Mouse (Mus musculus): Measurements from ENCODE around the gene Nlgn1. TPM values are rescaled to one million over a fixed set of nuclear protein-coding genes. Genes with fewer than 3 reads are reported as not detected.

Nlgn1 gene
- polyA plus RNA-seq, 1 experiment from 2014 or later: 29.9 TPM

GRCm38 (mm10) chr3:26297869-26298268 is 34.4 kb downstream of the Nlgn1 start:
- Histone ChIP-seq H3K27ac (replicated peaks) (no peak overlapping the region), H3K9ac (replicated peaks) (no peak overlapping the region), H3K9me3 (replicated peaks) (no peaks in the 10 kb centered on the region), H3K27me3 (replicated peaks) (no peaks in the 10 kb centered on the region), H3K4me1 (no peaks in the 10 kb centered on the region), H3K4me3 (replicated peaks) (no peak overlapping the region), H3K36me3 (no peaks in the 10 kb centered on the region), H3K4me2 (no peak overlapping the region)
- 66% methylated on average over 5 of the region's 5 CpGs for WGBS
- no peak for ATAC-seq (ENCODE audit: low FRiP score)

GRCm38 (mm10) chr3:26270894-26271795 is 61.1 kb downstream of the Nlgn1 start:
- ATAC-seq (ENCODE audit: low FRiP score): no peak
- H3K4me2 ChIP-seq: no peak overlapping the region
- no peaks in the 10 kb centered on the region for H3K27me3 ChIP-seq (replicated peaks)
- no peak overlapping the region for H3K9ac ChIP-seq (replicated peaks)
- no peak overlapping the region for H3K27ac ChIP-seq (replicated peaks)
- no peaks in the 10 kb centered on the region for H3K9me3 ChIP-seq (replicated peaks)
- no peaks in the 10 kb centered on the region for H3K36me3 ChIP-seq
- WGBS: 33% methylated on average over 4 of the region's 4 CpGs
- no peak overlapping the region for H3K4me3 ChIP-seq (replicated peaks)
- H3K4me1 ChIP-seq: no peaks in the 10 kb centered on the region

DNA sequence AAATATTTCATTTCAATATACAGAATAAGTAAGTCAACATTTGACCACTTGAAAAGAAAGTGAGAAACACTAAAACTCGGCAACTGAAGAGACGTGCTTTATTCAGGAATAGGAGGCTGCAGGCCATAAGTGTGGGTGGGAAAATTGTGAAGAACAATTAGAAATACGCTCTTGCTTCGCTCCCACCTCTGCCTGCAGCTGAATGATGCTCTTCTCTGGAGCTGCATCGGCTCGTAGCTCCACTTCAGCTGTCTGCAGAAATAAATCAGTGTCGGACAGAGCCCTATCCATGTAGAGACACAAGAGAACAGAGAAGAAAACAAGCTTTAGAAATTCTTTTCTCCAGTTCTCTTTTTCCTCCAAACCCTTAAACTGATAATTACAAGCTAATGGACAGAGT is 85.7 kb downstream of the Nlgn1 start:
- H3K4me3 ChIP-seq (replicated peaks): no peak overlapping the region

DNA sequence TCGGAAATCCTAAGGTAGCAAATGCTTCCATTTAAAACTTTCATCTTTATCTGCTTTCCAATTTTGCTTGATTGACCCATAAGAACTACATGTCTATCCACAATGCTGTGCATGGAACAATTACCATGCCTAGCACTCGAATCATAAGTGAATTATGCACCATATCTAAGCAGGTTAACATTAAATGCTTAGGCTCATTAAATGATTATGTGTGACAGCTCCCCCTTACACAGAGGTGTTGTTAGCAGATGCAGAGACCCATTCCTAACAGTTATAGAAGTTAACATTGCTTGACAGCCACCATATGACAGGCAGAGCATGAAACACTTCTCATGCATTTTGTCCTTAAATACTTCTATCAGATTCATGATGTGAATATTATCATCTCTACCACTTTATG is 89.0 kb downstream of the Nlgn1 start:
- H3K4me3 ChIP-seq (replicated peaks): no peak overlapping the region
- no peak overlapping the region for H3K4me2 ChIP-seq
- H3K4me1 ChIP-seq: no peaks in the 10 kb centered on the region
- ATAC-seq (ENCODE audit: low FRiP score): no peak
- no peaks in the 10 kb centered on the region for H3K27me3 ChIP-seq (replicated peaks)
- no peaks in the 10 kb centered on the region for H3K36me3 ChIP-seq
- no peak overlapping the region for H3K27ac ChIP-seq (replicated peaks)
- 74% methylated on average over 2 of the region's 2 CpGs for WGBS
- H3K9ac ChIP-seq (replicated peaks): no peak overlapping the region
- H3K9me3 ChIP-seq (replicated peaks): no peaks in the 10 kb centered on the region

More for the DNA sequence above, 85.7 kb downstream of the Nlgn1 start:
- WGBS: 52% methylated on average over 7 of the region's 7 CpGs
- H3K9me3 ChIP-seq (replicated peaks): no peaks in the 10 kb centered on the region
- H3K36me3 ChIP-seq: no peaks in the 10 kb centered on the region
- no peak for ATAC-seq (ENCODE audit: low FRiP score)
- no peaks in the 10 kb centered on the region for H3K4me1 ChIP-seq
- H3K27ac ChIP-seq (replicated peaks): no peak overlapping the region
- no peak overlapping the region for H3K4me2 ChIP-seq
- H3K9ac ChIP-seq (replicated peaks): no peak overlapping the region
- H3K27me3 ChIP-seq (replicated peaks): no peaks in the 10 kb centered on the region

DNA sequence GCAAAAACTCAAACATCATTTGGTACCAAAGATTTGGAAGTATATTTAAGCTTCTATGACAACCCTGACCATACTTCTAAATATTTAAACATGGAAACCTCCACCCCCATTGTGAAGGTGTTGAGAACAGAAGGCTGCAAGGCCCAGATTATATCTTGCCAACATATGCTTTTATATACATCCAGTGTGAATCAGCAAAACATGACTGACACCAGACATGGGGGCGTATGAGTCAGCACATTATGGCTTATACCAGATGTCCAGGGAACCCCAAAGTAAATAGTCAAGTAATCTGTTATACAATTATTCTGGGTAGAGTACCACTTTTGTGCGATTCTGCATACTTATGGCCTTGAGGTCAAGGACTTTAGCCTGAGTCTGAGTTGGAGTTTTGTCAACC is 102.3 kb downstream of the Nlgn1 start:
- no peak overlapping the region for H3K4me3 ChIP-seq (replicated peaks)
- no peak overlapping the region for H3K4me2 ChIP-seq
- 0 out of 2 replicates have a peak, but pooled peaks cover 2% of the 10 kb centered on the region for H3K4me1 ChIP-seq
- no peaks in the 10 kb centered on the region for H3K27me3 ChIP-seq (replicated peaks)
- H3K27ac ChIP-seq (replicated peaks): no peak overlapping the region
- no peaks in the 10 kb centered on the region for H3K36me3 ChIP-seq
- no peak overlapping the region for H3K9ac ChIP-seq (replicated peaks)
- 89% methylated on average over 2 of the region's 2 CpGs for WGBS
- no peaks in the 10 kb centered on the region for H3K9me3 ChIP-seq (replicated peaks)
- no peak for ATAC-seq (ENCODE audit: low FRiP score)

DNA sequence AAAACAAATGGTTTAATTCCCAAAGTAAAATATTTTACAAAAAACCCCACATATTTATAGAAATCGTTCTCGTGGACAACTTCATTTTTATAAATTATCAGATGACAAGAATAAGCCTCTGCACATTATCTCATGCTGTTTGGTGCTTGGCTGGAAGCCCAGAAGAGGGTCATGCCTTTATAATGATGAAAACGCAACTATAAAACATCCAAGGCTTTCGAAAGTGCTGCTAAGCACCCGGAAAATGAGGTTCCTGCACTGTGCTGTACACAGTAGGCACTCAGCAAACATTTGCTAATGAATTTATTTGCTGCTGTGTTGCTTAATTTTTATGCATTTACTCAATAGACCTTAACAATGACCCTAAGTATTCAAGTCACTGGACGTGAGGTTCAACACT is 103.4 kb downstream of the Nlgn1 start:
- ATAC-seq (ENCODE audit: low FRiP score): no peak
- WGBS: 25% methylated on average over 6 of the region's 6 CpGs
- Histone ChIP-seq H3K27me3 (replicated peaks) (no peaks in the 10 kb centered on the region), H3K4me1 (0 out of 2 replicates have a peak, but pooled peaks cover 2% of the 10 kb centered on the region), H3K27ac (replicated peaks) (no peak overlapping the region), H3K36me3 (no peaks in the 10 kb centered on the region), H3K9me3 (replicated peaks) (no peaks in the 10 kb centered on the region), H3K4me2 (no peak overlapping the region), H3K4me3 (replicated peaks) (no peak overlapping the region), H3K9ac (replicated peaks) (no peak overlapping the region)

DNA sequence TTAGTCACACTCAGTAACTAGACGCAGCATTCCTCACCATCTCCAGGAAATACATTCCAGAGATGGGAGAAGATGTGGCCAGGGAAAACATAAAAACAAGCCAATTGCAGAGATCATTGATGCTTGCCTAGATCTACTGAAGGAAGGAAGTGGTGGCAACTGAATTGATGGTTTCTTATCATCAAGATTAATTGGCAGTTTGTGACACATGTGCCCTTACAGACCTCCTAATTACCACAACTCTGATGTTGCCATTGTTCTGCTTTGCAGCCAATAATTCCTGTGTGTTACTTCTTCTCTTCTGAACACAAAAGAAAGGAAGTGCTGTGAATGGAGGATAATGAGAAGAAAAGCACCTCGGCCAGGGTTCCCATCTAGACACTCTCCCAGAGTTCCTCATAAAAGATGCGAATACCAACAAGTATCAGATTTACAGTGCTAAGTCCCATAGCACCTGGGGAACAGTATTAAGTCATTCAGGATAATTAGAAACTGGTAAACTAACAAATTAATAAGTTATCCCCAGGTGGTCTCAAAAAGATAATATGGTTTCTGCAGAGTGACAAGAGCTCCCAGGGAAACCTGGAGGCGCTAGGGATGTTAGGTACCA is 104.0 kb downstream of the Nlgn1 start:
- no peaks in the 10 kb centered on the region for H3K9me3 ChIP-seq (replicated peaks)
- no peak overlapping the region for H3K4me3 ChIP-seq (replicated peaks)
- H3K4me2 ChIP-seq: no peak overlapping the region
- no peak for ATAC-seq (ENCODE audit: low FRiP score)
- no peak overlapping the region for H3K9ac ChIP-seq (replicated peaks)
- H3K27ac ChIP-seq (replicated peaks): no peak overlapping the region
- WGBS: 40% methylated on average over 4 of the region's 4 CpGs
- no peaks in the 10 kb centered on the region for H3K27me3 ChIP-seq (replicated peaks)
- 0 out of 2 replicates have a peak, but pooled peaks cover 2% of the 10 kb centered on the region for H3K4me1 ChIP-seq
- H3K36me3 ChIP-seq: no peaks in the 10 kb centered on the region

DNA sequence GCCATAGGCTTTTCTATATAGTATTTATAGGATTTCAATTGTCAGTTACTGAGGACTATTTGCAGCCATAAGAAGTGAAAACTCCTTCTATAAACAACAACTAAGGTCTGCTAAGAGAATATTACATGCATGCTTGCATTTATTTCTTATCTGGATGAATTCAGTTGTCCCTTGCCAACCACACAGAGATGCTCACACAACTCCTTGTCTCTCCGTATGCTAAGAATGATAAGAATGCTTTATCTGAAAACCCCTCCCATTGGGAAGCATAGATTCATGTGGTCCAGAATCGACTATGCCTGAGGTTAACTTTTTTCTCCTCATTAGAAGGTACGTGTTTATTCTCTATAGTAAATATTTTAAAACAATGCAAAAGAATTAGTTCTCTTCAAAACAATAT is 108.8 kb downstream of the Nlgn1 start:
- no peak for ATAC-seq (ENCODE audit: low FRiP score)
- no peak overlapping the region for H3K4me3 ChIP-seq (replicated peaks)
- H3K27me3 ChIP-seq (replicated peaks): no peaks in the 10 kb centered on the region
- no peak overlapping the region for H3K4me2 ChIP-seq
- WGBS: 90% methylated on average over 3 of the region's 3 CpGs
- no peak overlapping the region for H3K27ac ChIP-seq (replicated peaks)
- H3K36me3 ChIP-seq: no peaks in the 10 kb centered on the region
- H3K4me1 ChIP-seq: 0 out of 2 replicates have a peak, but pooled peaks cover 2% of the 10 kb centered on the region
- no peaks in the 10 kb centered on the region for H3K9me3 ChIP-seq (replicated peaks)
- no peak overlapping the region for H3K9ac ChIP-seq (replicated peaks)

GRCm38 (mm10) chr3:26216231-26216630 is 116.0 kb downstream of the Nlgn1 start:
- Histone ChIP-seq H3K36me3 (no peaks in the 10 kb centered on the region), H3K4me2 (no peak overlapping the region), H3K27ac (replicated peaks) (no peak overlapping the region), H3K27me3 (replicated peaks) (no peaks in the 10 kb centered on the region), H3K4me1 (no peaks in the 10 kb centered on the region), H3K4me3 (replicated peaks) (no peak overlapping the region), H3K9me3 (replicated peaks) (no peaks in the 10 kb centered on the region), H3K9ac (replicated peaks) (no peak overlapping the region)
- 30% methylated on average over 5 of the region's 5 CpGs for WGBS
- no peak for ATAC-seq (ENCODE audit: low FRiP score)

DNA sequence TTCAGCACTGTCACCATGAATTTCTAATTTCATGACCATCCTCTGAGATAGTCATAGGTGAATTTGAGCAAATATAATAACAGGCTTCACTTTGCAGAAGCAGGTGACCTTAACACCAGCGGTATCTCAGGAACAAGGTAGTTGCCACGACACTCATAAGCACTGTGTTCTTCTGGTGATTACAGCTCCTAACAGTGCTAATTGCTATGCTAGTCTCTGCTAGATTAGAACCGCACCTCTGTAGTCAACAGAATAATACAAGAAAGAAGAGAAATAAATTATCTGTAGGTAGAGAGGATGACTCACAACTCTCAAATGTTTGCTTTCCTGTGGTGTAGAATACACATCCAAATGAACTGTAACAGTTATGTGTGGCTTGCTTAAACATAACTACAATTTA is 129.6 kb downstream of the Nlgn1 start:
- no peak overlapping the region for H3K4me2 ChIP-seq
- H3K27ac ChIP-seq (replicated peaks): no peak overlapping the region
- H3K36me3 ChIP-seq: no peaks in the 10 kb centered on the region
- H3K9me3 ChIP-seq (replicated peaks): no peaks in the 10 kb centered on the region
- 93% methylated on average over 3 of the region's 3 CpGs for WGBS
- H3K4me1 ChIP-seq: no peaks in the 10 kb centered on the region
- H3K4me3 ChIP-seq (replicated peaks): no peak overlapping the region
- no peaks in the 10 kb centered on the region for H3K27me3 ChIP-seq (replicated peaks)
- no peak for ATAC-seq (ENCODE audit: low FRiP score)
- H3K9ac ChIP-seq (replicated peaks): no peak overlapping the region

- WGBS: 54% methylated on average over 1 of the region's 1 CpGs
- no peaks in the 10 kb centered on the region for H3K27me3 ChIP-seq (replicated peaks)
- no peak overlapping the region for H3K4me2 ChIP-seq
- no peak overlapping the region for H3K4me3 ChIP-seq (replicated peaks)
- H3K27ac ChIP-seq (replicated peaks): no peak overlapping the region
- ATAC-seq (ENCODE audit: low FRiP score): no peak
- no peaks in the 10 kb centered on the region for H3K4me1 ChIP-seq
- no peaks in the 10 kb centered on the region for H3K9me3 ChIP-seq (replicated peaks)
- H3K36me3 ChIP-seq: no peaks in the 10 kb centered on the region
- no peak overlapping the region for H3K9ac ChIP-seq (replicated peaks)
Measured at GRCm38 (mm10) chr3:26201410-26201809, 130.8 kb downstream of the Nlgn1 start.

- no peak overlapping the region for H3K27ac ChIP-seq (replicated peaks)
- no peak for ATAC-seq (ENCODE audit: low FRiP score)
- no peak overlapping the region for H3K4me3 ChIP-seq (replicated peaks)
- H3K27me3 ChIP-seq (replicated peaks): no peaks in the 10 kb centered on the region
- no peak overlapping the region for H3K4me2 ChIP-seq
- no peaks in the 10 kb centered on the region for H3K9me3 ChIP-seq (replicated peaks)
- H3K36me3 ChIP-seq: no peaks in the 10 kb centered on the region
- no peak overlapping the region for H3K9ac ChIP-seq (replicated peaks)
- H3K4me1 ChIP-seq: no peaks in the 10 kb centered on the region
- WGBS: 85% methylated on average over 2 of the region's 2 CpGs
Measured at GRCm38 (mm10) chr3:26194970-26195369, 137.3 kb downstream of the Nlgn1 start.

Data from neural tube, embryonic 15.5 days (tissue).